Mouse (Mus musculus) midbrain, postnatal 0 days (tissue): ENCODE data around the gene Lss. TPM values are rescaled to one million over a fixed set of nuclear protein-coding genes. Genes with fewer than 3 reads are reported as not detected.

Experiments used
- ATAC-seq: fragments of 200-750 bp; cut with Nextera tagmentation; 2 replicates; pipeline ENCODE4 v1.8.0; 2017; ENCODE audit warnings: moderate number of reproducible peaks, mild to moderate bottlenecking, moderate TSS enrichment, moderate library complexity; ENCODE audit not compliant: low FRiP score
- DNase-seq: peaks from one replicate; pipeline ENCODE4 v3.0.0-alpha.2; 2015; ENCODE audit warnings: low spot score
- H3K27ac ChIP-seq: fragments of 300-500 bp; sonication (generic); 2 replicates; pipeline ENCODE4 v1.5.1; 2014; ENCODE audit warnings: low read depth, mild to moderate bottlenecking, low read length, mixed read lengths
- H3K27me3 ChIP-seq: fragments of 300-500 bp; sonication (generic); 2 replicates; pipeline ENCODE4 v1.6.1; 2014; ENCODE audit warnings: low read length, control low read depth, mixed read lengths; ENCODE audit not compliant: insufficient read depth
- H3K36me3 ChIP-seq: fragments of 300-500 bp; sonication (generic); 2 replicates; pipeline ENCODE4 v1.6.1; 2014; ENCODE audit warnings: low read length, control low read depth, mixed read lengths; ENCODE audit not compliant: insufficient read depth
- H3K4me1 ChIP-seq: fragments of 300-500 bp; sonication (generic); 2 replicates; pipeline ENCODE4 v1.6.1; 2014; ENCODE audit warnings: mild to moderate bottlenecking, control low read depth, antibody characterized with exemption, low read length, mixed read lengths; ENCODE audit not compliant: insufficient read depth
- H3K4me2 ChIP-seq: fragments of 300-500 bp; sonication (generic); 2 replicates; pipeline ENCODE4 v1.6.1; 2014; ENCODE audit warnings: low read depth, mild to moderate bottlenecking, low read length, mixed read lengths; ENCODE audit not compliant: poor library complexity, severe bottlenecking
- H3K4me3 ChIP-seq: fragments of 300-500 bp; sonication (generic); 2 replicates; pipeline ENCODE4 v1.5.1; 2014; ENCODE audit warnings: low read depth, mild to moderate bottlenecking, low read length, moderate library complexity
- H3K9ac ChIP-seq: fragments of 300-500 bp; sonication (generic); replicated peaks from 2 replicates; pipeline ENCODE4 v1.6.1; 2014; ENCODE audit warnings: mild to moderate bottlenecking, low read length, moderate library complexity, mixed read lengths; ENCODE audit not compliant: poor library complexity, severe bottlenecking
- H3K9me3 ChIP-seq: fragments of 300-500 bp; sonication (generic); 2 replicates; pipeline ENCODE4 v1.6.1; 2016; ENCODE audit warnings: low read length, control low read depth
- CTCF ChIP-seq: IDR thresholded peaks from 2 replicates; pipeline ENCODE4 v1.5.1; 2016; ENCODE audit warnings: antibody characterized with exemption, mild to moderate bottlenecking
- WGBS: fragments of 180-500 bp; shearing (Covaris S2); extraction: QIAGEN DNeasy Blood & Tissue Kit; methylation state at CpG from one replicate; pipeline ENCODE4 v1.1.7; 2014; 5-methylcytosine and 5-hydroxymethylcytosine counted together
- polyA plus RNA-seq: library from polyadenylated mRNA; unstranded; fragments of >200 nt; fragmentation: Nextera tagmentation; extraction: Ambion mirVana; gene quantifications from 2 replicates; pipeline ENCODE4 v1.2.1, GENCODE M21; 2015
- total RNA-seq: library from RNA; depleted of rRNA; stranded (reverse); fragments of >200 nt; gene quantifications from 2 replicates; pipeline ENCODE4 v1.2.3, GENCODE M21; 2014

The Lss gene
- total and polyA plus RNA-seq, 2 experiments from 2014 or later: 28.4 to 51.8 TPM

DNA sequence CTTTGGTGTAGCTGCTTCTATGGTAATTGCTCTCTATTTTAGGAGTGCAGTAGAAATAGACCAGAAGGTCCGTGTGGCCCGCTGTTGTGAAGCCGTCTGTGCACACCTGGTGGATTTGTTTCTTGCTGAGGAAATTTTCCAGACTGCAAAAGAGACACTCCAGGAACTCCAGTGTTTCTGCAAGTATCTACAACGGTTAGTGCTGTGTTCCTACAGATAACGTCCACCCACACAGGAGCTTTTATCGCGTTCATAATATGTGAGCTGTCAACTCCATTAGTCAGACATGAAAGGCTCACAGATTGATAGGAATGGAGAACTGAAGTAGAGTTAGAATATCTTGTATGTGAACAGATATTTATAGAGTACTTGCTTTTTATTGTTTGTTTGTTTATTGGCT, 35.0 kb upstream of the Lss start:
- 95% methylated on average over 7 of the region's 7 CpGs for WGBS

DNA sequence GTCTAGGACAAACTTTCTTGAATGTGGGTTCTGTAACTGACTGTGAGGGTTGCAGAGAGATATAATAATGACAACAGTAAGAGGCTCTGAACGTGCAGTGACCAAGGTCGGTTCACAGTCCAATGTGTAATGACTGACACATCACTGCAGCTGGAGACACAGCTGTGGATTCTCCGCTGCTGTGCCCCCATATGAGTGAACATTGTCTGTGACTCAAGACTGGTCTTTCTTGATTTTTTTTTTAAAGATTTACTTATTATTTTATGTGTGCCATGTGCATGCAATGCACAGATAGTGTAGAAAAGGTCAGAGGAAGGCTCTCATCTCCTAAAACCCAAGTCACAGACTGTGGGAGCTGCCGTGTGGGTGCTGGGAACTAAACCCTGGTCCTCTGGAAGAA, 33.9 kb upstream of the Lss start:
- Histone ChIP-seq H3K9ac (no peak overlapping the region), H3K36me3 (peaks cover 75% of the 10 kb centered on the region), H3K4me3 (no peak overlapping the region), H3K9me3 (no peaks in the 10 kb centered on the region), H3K4me1 (no peaks in the 10 kb centered on the region), H3K4me2 (no peak overlapping the region), H3K27me3 (no peaks in the 10 kb centered on the region), H3K27ac (no peak overlapping the region)
- no peak for DNase-seq
- TF ChIP-seq CTCF: no peak
- WGBS: 98% methylated on average over 4 of the region's 4 CpGs
- no peak for ATAC-seq

More for the DNA sequence above, 35.0 kb upstream of the Lss start:
- Histone ChIP-seq H3K9ac (no peak overlapping the region), H3K9me3 (no peaks in the 10 kb centered on the region), H3K27me3 (no peaks in the 10 kb centered on the region), H3K4me2 (no peak overlapping the region), H3K4me1 (no peaks in the 10 kb centered on the region), H3K36me3 (peaks cover 71% of the 10 kb centered on the region), H3K27ac (no peak overlapping the region), H3K4me3 (no peak overlapping the region)
- TF ChIP-seq CTCF: no peak
- no peak for ATAC-seq
- no peak for DNase-seq

DNA sequence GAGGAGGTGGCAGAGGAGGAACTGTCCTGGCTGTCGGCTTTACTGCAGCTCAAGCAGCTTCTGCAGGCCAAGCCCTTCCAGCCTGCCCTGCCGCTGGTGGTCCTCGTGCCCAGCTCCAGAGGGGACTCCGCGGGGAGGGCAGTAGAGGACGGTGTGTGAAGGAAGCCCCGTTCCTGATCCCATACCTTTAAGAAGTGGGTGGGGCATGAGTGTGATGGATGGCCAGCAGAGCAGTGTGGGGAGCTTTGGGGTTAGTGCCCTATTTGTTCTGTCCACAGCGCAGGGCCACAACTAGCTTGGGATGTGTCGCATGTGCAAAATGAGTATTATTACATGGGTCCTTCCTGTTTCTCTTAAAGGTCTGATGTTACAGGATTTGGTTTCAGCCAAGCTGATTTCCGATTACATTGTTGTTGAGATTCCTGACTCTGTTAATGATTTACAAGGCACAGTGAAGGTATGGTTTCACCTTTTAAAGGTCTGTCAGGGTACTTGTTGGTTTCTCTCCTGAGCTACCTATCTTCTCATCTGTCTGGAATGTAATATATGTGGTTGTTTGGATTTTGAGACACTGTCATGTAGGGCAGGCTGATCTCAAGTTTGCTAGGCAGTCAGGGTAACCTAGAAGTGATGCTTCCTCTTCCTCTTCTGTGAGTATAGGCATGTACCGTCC, 27.0 kb upstream of the Lss start:
- Histone ChIP-seq H3K4me1 (no peaks in the 10 kb centered on the region), H3K4me3 (no peak overlapping the region), H3K27me3 (no peaks in the 10 kb centered on the region), H3K27ac (no peak overlapping the region), H3K9ac (no peak overlapping the region), H3K4me2 (no peak overlapping the region), H3K36me3 (peaks cover 78% of the 10 kb centered on the region), H3K9me3 (no peaks in the 10 kb centered on the region)
- DNase-seq (no peak), ATAC-seq (no peak)
- no peak for TF ChIP-seq CTCF
- 90% methylated on average over 11 of the region's 11 CpGs for WGBS

GRCm38 (mm10) chr10:76505865-76506264, 25.5 kb upstream of the Lss start:
- Histone ChIP-seq H3K27me3 (no peaks in the 10 kb centered on the region), H3K9ac (no peak overlapping the region), H3K4me3 (no peak overlapping the region), H3K4me1 (no peaks in the 10 kb centered on the region), H3K27ac (no peak overlapping the region), H3K4me2 (no peak overlapping the region), H3K9me3 (no peaks in the 10 kb centered on the region), H3K36me3 (peaks cover 75% of the 10 kb centered on the region)
- no peak for TF ChIP-seq CTCF
- 96% methylated on average over 7 of the region's 7 CpGs for WGBS
- DNase-seq (no peak), ATAC-seq (no peak)

GRCm38 (mm10) chr10:76512965-76513583, 18.3 kb upstream of the Lss start:
- Histone ChIP-seq H3K9me3 (no peaks in the 10 kb centered on the region), H3K9ac (no peak overlapping the region), H3K27ac (no peak overlapping the region), H3K27me3 (no peaks in the 10 kb centered on the region), H3K4me2 (no peak overlapping the region), H3K4me3 (no peak overlapping the region), H3K36me3 (peaks cover 56% of the 10 kb centered on the region), H3K4me1 (no peaks in the 10 kb centered on the region)
- DNase-seq: peak; percentile 79
- peak; percentile 83 for TF ChIP-seq CTCF
- WGBS: 44% methylated on average over 5 of the region's 5 CpGs
- 0 out of 2 replicates have a peak, but pooled peaks have one; percentile 54 for ATAC-seq

GRCm38 (mm10) chr10:76530922-76531321, 466 bp upstream of the Lss start:
- Histone ChIP-seq H3K27me3 (no peaks in the 10 kb centered on the region), H3K4me1 (peaks cover 7% of the 10 kb centered on the region; the same call in 1 of the 2 replicates), H3K4me2 (peak overlapping the region; percentile 69), H3K4me3 (peak overlapping the region; percentile 68), H3K36me3 (peaks cover 12% of the 10 kb centered on the region), H3K27ac (no peak overlapping the region), H3K9me3 (no peaks in the 10 kb centered on the region), H3K9ac (peak overlapping the region; percentile 65; the same call in 1 of the 2 replicates)
- no peak for ATAC-seq
- 1% methylated on average over 11 of the region's 11 CpGs for WGBS
- no peak for TF ChIP-seq CTCF
- DNase-seq: no peak
